Mouse (Mus musculus): ENCODE measurements around the gene Olfr1500. TPM values are rescaled to one million over a fixed set of nuclear protein-coding genes. Genes with fewer than 3 reads are reported as not detected.

Gene Olfr1500
- polyA plus RNA-seq (2015; fragmentation: Nextera tagmentation; extraction: Ambion mirVana), result not detected in 2 replicates

DNA sequence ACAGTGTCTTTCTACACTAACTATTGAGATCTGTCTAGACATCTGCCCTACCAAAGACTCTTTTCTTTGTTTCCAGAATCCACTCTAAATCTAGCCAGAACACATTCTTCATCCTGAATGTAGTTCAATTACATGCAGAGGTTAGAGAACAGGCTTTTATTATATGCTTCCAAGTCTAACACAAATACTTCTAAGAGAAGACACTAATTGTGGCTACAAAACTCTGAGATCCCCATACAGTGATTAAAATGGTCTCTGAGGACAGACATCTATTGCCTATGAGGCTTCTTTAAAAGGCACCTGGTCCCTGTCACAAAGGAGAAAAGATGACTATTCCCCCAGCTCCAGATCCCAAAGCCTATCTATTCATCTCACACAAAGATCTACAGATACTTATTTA lies at the start of gene Olfr1500:
Olfr1500 (minus strand) TSS at position 101 of the 400 bp plus-strand sequence.

GRCm38 (mm10) chr19:13861495-13861894 lies 31.2 kb upstream of the Olfr1500 start, which contains the start of gene Olfr1502:
Gene Olfr1502 (plus strand): TSS chr19:13861795.

GRCm38 (mm10) chr19:13850592-13850991 lies 20.3 kb upstream of the Olfr1500 start, which contains the start of gene Olfr1501:
Gene Olfr1501 (minus strand): TSS chr19:13850692.

DNA sequence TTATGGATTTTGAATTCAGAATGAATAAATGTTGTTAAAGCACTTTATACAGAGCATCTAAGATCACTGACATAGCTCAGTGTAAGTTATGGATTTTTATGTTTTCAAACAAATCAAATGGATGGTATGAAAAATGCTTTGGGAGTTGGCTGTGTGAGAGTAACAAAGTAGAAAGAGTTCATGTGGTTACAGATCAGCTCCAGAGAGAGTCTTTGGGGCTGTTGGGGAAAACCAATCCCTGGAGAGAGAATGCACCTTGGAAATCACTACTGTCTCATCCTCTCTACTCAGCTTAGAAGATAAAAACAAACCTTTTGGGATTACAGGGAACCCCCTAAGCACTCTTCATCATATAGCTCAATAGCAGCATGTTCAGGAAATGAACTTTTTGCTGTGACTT lies 10.9 kb downstream of the Olfr1500 start, which contains the start of gene Olfr1499:
Olfr1499 (minus strand) TSS at position 101 of the 400 bp plus-strand sequence.

GRCm38 (mm10) chr19:13798102-13798501 lies 32.2 kb downstream of the Olfr1500 start, which contains the start of gene Olfr1497:
Gene Olfr1497 (minus strand): TSS chr19:13798202.

GRCm38 (mm10) chr19:13777578-13777977 lies 52.7 kb downstream of the Olfr1500 start, which contains the start of gene Olfr1496:
Gene Olfr1496 (plus strand): TSS chr19:13777878.

Other genes with a start within 250 kb of the Olfr1500 start
- gene Olfr1484, start 247.0 kb downstream of the Olfr1500 start, polyA plus RNA-seq (2015; fragmentation: Nextera tagmentation; extraction: Ambion mirVana), result not detected in 2 replicates
- not detected in 2 replicates for gene Olfr1487, start 213.1 kb downstream of the Olfr1500 start, polyA plus RNA-seq (2015; fragmentation: Nextera tagmentation; extraction: Ambion mirVana)
- gene Olfr1489, start 198.9 kb downstream of the Olfr1500 start, polyA plus RNA-seq (2015; fragmentation: Nextera tagmentation; extraction: Ambion mirVana), result not detected in 2 replicates
- not detected in 2 replicates for gene Olfr1490, start 179.4 kb downstream of the Olfr1500 start, polyA plus RNA-seq (2015; fragmentation: Nextera tagmentation; extraction: Ambion mirVana)
- not detected in 2 replicates for gene Olfr1491, start 133.2 kb downstream of the Olfr1500 start, polyA plus RNA-seq (2015; fragmentation: Nextera tagmentation; extraction: Ambion mirVana)
- not detected in 2 replicates for gene Olfr1493-ps1, start 107.2 kb downstream of the Olfr1500 start, polyA plus RNA-seq (2015; fragmentation: Nextera tagmentation; extraction: Ambion mirVana)
- not detected in 2 replicates for gene Olfr1494, start 90.8 kb downstream of the Olfr1500 start, polyA plus RNA-seq (2015; fragmentation: Nextera tagmentation; extraction: Ambion mirVana)
- gene Olfr1495, start 65.9 kb downstream of the Olfr1500 start, polyA plus RNA-seq (2015; fragmentation: Nextera tagmentation; extraction: Ambion mirVana), result not detected in 2 replicates
- gene Olfr1496, start 52.6 kb downstream of the Olfr1500 start, polyA plus RNA-seq (2015; fragmentation: Nextera tagmentation; extraction: Ambion mirVana), result not detected in 2 replicates
- not detected in 2 replicates for gene Olfr1497, start 32.3 kb downstream of the Olfr1500 start, polyA plus RNA-seq (2015; fragmentation: Nextera tagmentation; extraction: Ambion mirVana)
- gene Olfr1499, start 11.0 kb downstream of the Olfr1500 start, polyA plus RNA-seq (2015; fragmentation: Nextera tagmentation; extraction: Ambion mirVana), result not detected in 2 replicates
- not detected in 2 replicates for gene Olfr1501, start 20.2 kb upstream of the Olfr1500 start, polyA plus RNA-seq (2015; fragmentation: Nextera tagmentation; extraction: Ambion mirVana)
- not detected in 2 replicates for gene Olfr1502, start 31.3 kb upstream of the Olfr1500 start, polyA plus RNA-seq (2015; fragmentation: Nextera tagmentation; extraction: Ambion mirVana)
- not detected in 2 replicates for gene Olfr1504, start 67.4 kb upstream of the Olfr1500 start, polyA plus RNA-seq (2015; fragmentation: Nextera tagmentation; extraction: Ambion mirVana)
- not detected in 2 replicates for gene Olfr1505, start 83.0 kb upstream of the Olfr1500 start, polyA plus RNA-seq (2015; fragmentation: Nextera tagmentation; extraction: Ambion mirVana)